Mouse (Mus musculus) lung, embryonic 15.5 days (tissue): ENCODE data around the gene Ksr1. TPM values are rescaled to one million over a fixed set of nuclear protein-coding genes. Genes with fewer than 3 reads are reported as not detected.

Experiments used
- ATAC-seq: fragments of 200-750 bp; cut with Nextera tagmentation; 2 replicates; pipeline ENCODE4 v1.8.0; 2017; ENCODE audit warnings: moderate number of reproducible peaks, borderline replicate concordance; ENCODE audit not compliant: low FRiP score, low TSS enrichment; ENCODE audit errors: extremely low read depth
- H3K27ac ChIP-seq: fragments of 300-500 bp; sonication (generic); 2 replicates; pipeline ENCODE4 v1.5.1; 2015; ENCODE audit warnings: moderate library complexity, mild to moderate bottlenecking, inconsistent platforms
- H3K27me3 ChIP-seq: fragments of 300-500 bp; sonication (generic); 2 replicates; pipeline ENCODE4 v1.6.1; 2015; ENCODE audit warnings: inconsistent platforms
- H3K36me3 ChIP-seq: fragments of 300-500 bp; sonication (generic); 2 replicates; pipeline ENCODE4 v1.6.1; 2015; ENCODE audit warnings: inconsistent platforms
- H3K4me1 ChIP-seq: fragments of 300-500 bp; sonication (generic); 2 replicates; pipeline ENCODE4 v1.6.1; 2015; ENCODE audit warnings: inconsistent platforms
- H3K4me2 ChIP-seq: fragments of 300-500 bp; sonication (generic); 2 replicates; pipeline ENCODE4 v1.6.1; 2015; ENCODE audit warnings: inconsistent platforms, mild to moderate bottlenecking, moderate library complexity
- H3K4me3 ChIP-seq: fragments of 300-500 bp; sonication (generic); 2 replicates; pipeline ENCODE4 v1.5.1; 2015; ENCODE audit warnings: mild to moderate bottlenecking, inconsistent platforms
- H3K9ac ChIP-seq: fragments of 300-500 bp; sonication (generic); 2 replicates; pipeline ENCODE4 v1.6.1; 2015; ENCODE audit warnings: inconsistent platforms
- H3K9me3 ChIP-seq: fragments of 300-500 bp; sonication (generic); 2 replicates; pipeline ENCODE4 v1.6.1; 2016; ENCODE audit warnings: inconsistent platforms
- WGBS: fragments of 180-500 bp; shearing (Covaris S2); methylation state at CpG from one replicate; pipeline ENCODE4 v1.1.7; 2015; 5-methylcytosine and 5-hydroxymethylcytosine counted together
- polyA plus RNA-seq: library from polyadenylated mRNA; unstranded; fragments of >200 nt; fragmentation: Nextera tagmentation; extraction: Ambion mirVana; gene quantifications from 2 replicates; pipeline ENCODE4 v1.2.1, GENCODE M21; 2015

Ksr1 gene
- polyA plus RNA-seq, 1 experiment from 2014 or later, result 2.8 TPM

- no peak for ATAC-seq
These were observed 25.8 kb upstream of the Ksr1 start for GRCm38 (mm10) chr11:79172054-79172453.

GRCm38 (mm10) chr11:79166582-79167300 lies 20.5 kb upstream of the Ksr1 start:
- no peaks in the 10 kb centered on the region for H3K4me1 ChIP-seq
- H3K27me3 ChIP-seq, result no peaks in the 10 kb centered on the region
- H3K4me3 ChIP-seq, result no peak overlapping the region
- H3K36me3 ChIP-seq, result no peaks in the 10 kb centered on the region
- H3K4me2 ChIP-seq, result no peak overlapping the region
- no peak overlapping the region for H3K9ac ChIP-seq
- WGBS, result 81% methylated on average over 4 of the region's 4 CpGs
- H3K27ac ChIP-seq, result no peak overlapping the region
- ATAC-seq, result no peak
- no peaks in the 10 kb centered on the region for H3K9me3 ChIP-seq

More at GRCm38 (mm10) chr11:79172054-79172453, 25.8 kb upstream of the Ksr1 start:
- Histone ChIP-seq H3K36me3 (no peaks in the 10 kb centered on the region), H3K9ac (no peak overlapping the region), H3K4me3 (no peak overlapping the region), H3K4me1 (no peaks in the 10 kb centered on the region), H3K9me3 (no peaks in the 10 kb centered on the region), H3K4me2 (no peak overlapping the region), H3K27me3 (no peaks in the 10 kb centered on the region), H3K27ac (no peak overlapping the region)
- 72% methylated on average over 7 of the region's 7 CpGs for WGBS

- Histone ChIP-seq H3K4me1 (no peaks in the 10 kb centered on the region), H3K36me3 (no peaks in the 10 kb centered on the region), H3K9me3 (no peaks in the 10 kb centered on the region), H3K27me3 (no peaks in the 10 kb centered on the region), H3K4me2 (no peak overlapping the region), H3K27ac (no peak overlapping the region), H3K9ac (no peak overlapping the region), H3K4me3 (no peak overlapping the region)
- no peak for ATAC-seq
- WGBS, result 75% methylated on average over 6 of the region's 6 CpGs
These were observed 15.0 kb upstream of the Ksr1 start for GRCm38 (mm10) chr11:79161077-79161758.

GRCm38 (mm10) chr11:79160127-79160526 lies 13.9 kb upstream of the Ksr1 start:
- no peak overlapping the region for H3K9ac ChIP-seq
- no peaks in the 10 kb centered on the region for H3K27me3 ChIP-seq
- H3K27ac ChIP-seq, result no peak overlapping the region
- whole genome bisulfite sequencing, result 89% methylated on average over 6 of the region's 6 CpGs
- no peaks in the 10 kb centered on the region for H3K4me1 ChIP-seq
- ATAC-seq, result no peak
- H3K36me3 ChIP-seq, result no peaks in the 10 kb centered on the region
- no peak overlapping the region for H3K4me3 ChIP-seq
- no peak overlapping the region for H3K4me2 ChIP-seq
- no peaks in the 10 kb centered on the region for H3K9me3 ChIP-seq

GRCm38 (mm10) chr11:79157729-79158128 lies 11.5 kb upstream of the Ksr1 start:
- Histone ChIP-seq H3K27ac (no peak overlapping the region), H3K9ac (no peak overlapping the region), H3K4me3 (no peak overlapping the region), H3K4me2 (no peak overlapping the region), H3K4me1 (no peaks in the 10 kb centered on the region), H3K9me3 (no peaks in the 10 kb centered on the region), H3K36me3 (no peaks in the 10 kb centered on the region), H3K27me3 (no peaks in the 10 kb centered on the region)
- WGBS, result 72% methylated on average over 4 of the region's 4 CpGs
- ATAC-seq, result no peak

GRCm38 (mm10) chr11:79155348-79155747 lies 9.1 kb upstream of the Ksr1 start:
- 63% methylated on average over 6 of the region's 6 CpGs for WGBS
- Histone ChIP-seq H3K4me1 (no peaks in the 10 kb centered on the region), H3K27me3 (no peaks in the 10 kb centered on the region), H3K4me3 (no peak overlapping the region), H3K9ac (no peak overlapping the region), H3K27ac (no peak overlapping the region), H3K4me2 (no peak overlapping the region), H3K36me3 (no peaks in the 10 kb centered on the region), H3K9me3 (no peaks in the 10 kb centered on the region)
- ATAC-seq, result no peak

GRCm38 (mm10) chr11:79152696-79153095 lies 6.5 kb upstream of the Ksr1 start:
- H3K4me2 ChIP-seq, result no peak overlapping the region
- H3K9ac ChIP-seq, result no peak overlapping the region
- H3K4me1 ChIP-seq, result no peaks in the 10 kb centered on the region
- H3K27me3 ChIP-seq, result no peaks in the 10 kb centered on the region
- H3K4me3 ChIP-seq, result no peak overlapping the region
- no peaks in the 10 kb centered on the region for H3K9me3 ChIP-seq
- no peak overlapping the region for H3K27ac ChIP-seq
- ATAC-seq, result no peak
- H3K36me3 ChIP-seq, result no peaks in the 10 kb centered on the region
- WGBS, result 58% methylated on average over 5 of the region's 5 CpGs

- WGBS, result 68% methylated on average over 7 of the region's 7 CpGs
These were observed 5.7 kb upstream of the Ksr1 start for GRCm38 (mm10) chr11:79151874-79152273.

GRCm38 (mm10) chr11:79150301-79150700 lies 4.1 kb upstream of the Ksr1 start:
- Histone ChIP-seq H3K36me3 (no peaks in the 10 kb centered on the region), H3K27ac (no peak overlapping the region), H3K9ac (no peak overlapping the region), H3K9me3 (no peaks in the 10 kb centered on the region), H3K27me3 (no peaks in the 10 kb centered on the region), H3K4me3 (no peak overlapping the region), H3K4me2 (no peak overlapping the region), H3K4me1 (no peaks in the 10 kb centered on the region)
- ATAC-seq, result no peak
- 54% methylated on average over 3 of the region's 3 CpGs for WGBS

More at GRCm38 (mm10) chr11:79151874-79152273, 5.7 kb upstream of the Ksr1 start:
- Histone ChIP-seq H3K36me3 (no peaks in the 10 kb centered on the region), H3K4me3 (no peak overlapping the region), H3K9me3 (no peaks in the 10 kb centered on the region), H3K4me2 (no peak overlapping the region), H3K27me3 (no peaks in the 10 kb centered on the region), H3K4me1 (no peaks in the 10 kb centered on the region), H3K9ac (no peak overlapping the region), H3K27ac (no peak overlapping the region)
- no peak for ATAC-seq

GRCm38 (mm10) chr11:79149295-79149694 lies 3.1 kb upstream of the Ksr1 start:
- Histone ChIP-seq H3K9me3 (no peaks in the 10 kb centered on the region), H3K36me3 (no peaks in the 10 kb centered on the region), H3K4me3 (no peak overlapping the region), H3K27me3 (no peaks in the 10 kb centered on the region), H3K4me1 (peaks cover 8% of the 10 kb centered on the region), H3K9ac (no peak overlapping the region), H3K27ac (no peak overlapping the region), H3K4me2 (no peak overlapping the region)
- WGBS, result 74% methylated on average over 4 of the region's 4 CpGs
- no peak for ATAC-seq

- no peak for ATAC-seq
- H3K27me3 ChIP-seq, result no peaks in the 10 kb centered on the region
- H3K27ac ChIP-seq, result no peak overlapping the region
- H3K9me3 ChIP-seq, result no peaks in the 10 kb centered on the region
- no peak overlapping the region for H3K9ac ChIP-seq
- WGBS, result 74% methylated on average over 4 of the region's 4 CpGs
- peaks cover 13% of the 10 kb centered on the region for H3K4me1 ChIP-seq
- no peaks in the 10 kb centered on the region for H3K36me3 ChIP-seq
- H3K4me3 ChIP-seq, result no peak overlapping the region
- no peak overlapping the region for H3K4me2 ChIP-seq
These were observed 2.6 kb upstream of the Ksr1 start for GRCm38 (mm10) chr11:79148783-79149182.
